Mouse (Mus musculus): ENCODE measurements around the gene Odf3l1.

The Odf3l1 gene

GRCm38 (mm10) chr9:56847523-56847922 lies 17.0 kb downstream of the Odf3l1 start:
- DNase-seq (ENCODE audit: low read depth, low spot score), result peak; percentile 76

- DNase-seq (ENCODE audit: low read depth, low spot score), result no peak
Observed at GRCm38 (mm10) chr9:56844644-56845043, 19.8 kb downstream of the Odf3l1 start.

- DNase-seq (ENCODE audit: low read depth, low spot score), result peak; percentile 68
Observed at GRCm38 (mm10) chr9:56843679-56844188, 20.7 kb downstream of the Odf3l1 start.

- no peak for DNase-seq (ENCODE audit: low read depth, low spot score)
Observed at GRCm38 (mm10) chr9:56842303-56842719, 22.2 kb downstream of the Odf3l1 start.

GRCm38 (mm10) chr9:56841864-56842263 lies 22.6 kb downstream of the Odf3l1 start:
- no peak for DNase-seq (ENCODE audit: low read depth, low spot score)

GRCm38 (mm10) chr9:56840721-56841120 lies 23.8 kb downstream of the Odf3l1 start:
- no peak for DNase-seq (ENCODE audit: low read depth, low spot score)

- DNase-seq (ENCODE audit: low read depth, low spot score), result no peak
Observed at GRCm38 (mm10) chr9:56835152-56835551, 29.3 kb downstream of the Odf3l1 start.

- DNase-seq (ENCODE audit: low read depth, low spot score), result no peak
Observed at GRCm38 (mm10) chr9:56832900-56833299, 31.6 kb downstream of the Odf3l1 start.

- no peak for DNase-seq (ENCODE audit: low read depth, low spot score)
Observed at GRCm38 (mm10) chr9:56831904-56832303, 32.6 kb downstream of the Odf3l1 start.

GRCm38 (mm10) chr9:56830162-56830561 lies 34.3 kb downstream of the Odf3l1 start:
- DNase-seq (ENCODE audit: low read depth, low spot score), result peak; percentile 48

- DNase-seq (ENCODE audit: low read depth, low spot score), result no peak
Observed at GRCm38 (mm10) chr9:56828841-56829240, 35.6 kb downstream of the Odf3l1 start.

- no peak for DNase-seq (ENCODE audit: low read depth, low spot score)
Observed at GRCm38 (mm10) chr9:56828146-56828545, 36.3 kb downstream of the Odf3l1 start.

GRCm38 (mm10) chr9:56825476-56826213 lies 38.8 kb downstream of the Odf3l1 start:
- no peak for DNase-seq (ENCODE audit: low read depth, low spot score)

GRCm38 (mm10) chr9:56824900-56825299 lies 39.6 kb downstream of the Odf3l1 start:
- DNase-seq (ENCODE audit: low read depth, low spot score), result peak; percentile 23

- no peak for DNase-seq (ENCODE audit: low read depth, low spot score)
Observed at GRCm38 (mm10) chr9:56810916-56811315, 53.6 kb downstream of the Odf3l1 start.

GRCm38 (mm10) chr9:56807990-56808389 lies 56.5 kb downstream of the Odf3l1 start:
- no peak for DNase-seq (ENCODE audit: low read depth, low spot score)

GRCm38 (mm10) chr9:56803146-56803545 lies 61.3 kb downstream of the Odf3l1 start:
- no peak for DNase-seq (ENCODE audit: low read depth, low spot score)

All from R1 (cell line).